Mouse (Mus musculus) lung, embryonic 15.5 days (tissue): ENCODE measurements around the gene Asxl1. TPM values are rescaled to one million over a fixed set of nuclear protein-coding genes. Genes with fewer than 3 reads are reported as not detected.
A peak's percentile ranks its signal among the peaks of the same experiment; 100 is the strongest.

Experiments
- ATAC-seq: fragments of 200-750 bp; cut with Nextera tagmentation; 2 replicates; pipeline ENCODE4 v1.8.0; 2017; ENCODE audit warnings: moderate number of reproducible peaks, borderline replicate concordance; ENCODE audit not compliant: low FRiP score, low TSS enrichment; ENCODE audit errors: extremely low read depth
- H3K27ac ChIP-seq: fragments of 300-500 bp; sonication (generic); 2 replicates; pipeline ENCODE4 v1.5.1; 2015; ENCODE audit warnings: moderate library complexity, mild to moderate bottlenecking, inconsistent platforms
- H3K27me3 ChIP-seq: fragments of 300-500 bp; sonication (generic); 2 replicates; pipeline ENCODE4 v1.6.1; 2015; ENCODE audit warnings: inconsistent platforms
- H3K36me3 ChIP-seq: fragments of 300-500 bp; sonication (generic); 2 replicates; pipeline ENCODE4 v1.6.1; 2015; ENCODE audit warnings: inconsistent platforms
- H3K4me1 ChIP-seq: fragments of 300-500 bp; sonication (generic); 2 replicates; pipeline ENCODE4 v1.6.1; 2015; ENCODE audit warnings: inconsistent platforms
- H3K4me2 ChIP-seq: fragments of 300-500 bp; sonication (generic); 2 replicates; pipeline ENCODE4 v1.6.1; 2015; ENCODE audit warnings: inconsistent platforms, mild to moderate bottlenecking, moderate library complexity
- H3K4me3 ChIP-seq: fragments of 300-500 bp; sonication (generic); 2 replicates; pipeline ENCODE4 v1.5.1; 2015; ENCODE audit warnings: mild to moderate bottlenecking, inconsistent platforms
- H3K9ac ChIP-seq: fragments of 300-500 bp; sonication (generic); 2 replicates; pipeline ENCODE4 v1.6.1; 2015; ENCODE audit warnings: inconsistent platforms
- H3K9me3 ChIP-seq: fragments of 300-500 bp; sonication (generic); 2 replicates; pipeline ENCODE4 v1.6.1; 2016; ENCODE audit warnings: inconsistent platforms
- WGBS: fragments of 180-500 bp; shearing (Covaris S2); methylation state at CpG from one replicate; pipeline ENCODE4 v1.1.7; 2015; 5-methylcytosine and 5-hydroxymethylcytosine counted together
- polyA plus RNA-seq: library from polyadenylated mRNA; unstranded; fragments of >200 nt; fragmentation: Nextera tagmentation; extraction: Ambion mirVana; gene quantifications from 2 replicates; pipeline ENCODE4 v1.2.1, GENCODE M21; 2015

Gene Asxl1
- polyA plus RNA-seq, 1 experiment from 2014 or later = 16.3 TPM

- H3K4me2 ChIP-seq = peak overlapping the region; percentile 98
- WGBS = 22% methylated on average over 4 of the region's 4 CpGs
Measured at GRCm38 (mm10) chr2:153446476-153446875, 100.8 kb downstream of the Asxl1 start.

GRCm38 (mm10) chr2:153447719-153448118, 102.1 kb downstream of the Asxl1 start:
- WGBS = 42% methylated on average over 3 of the region's 3 CpGs
- no peak overlapping the region for H3K4me3 ChIP-seq
- no peak overlapping the region for H3K4me2 ChIP-seq
- peaks cover 15% of the 10 kb centered on the region for H3K4me1 ChIP-seq
- no peaks in the 10 kb centered on the region for H3K9me3 ChIP-seq
- H3K9ac ChIP-seq = no peak overlapping the region
- no peaks in the 10 kb centered on the region for H3K36me3 ChIP-seq
- no peak overlapping the region for H3K27ac ChIP-seq
- ATAC-seq = no peak
- no peaks in the 10 kb centered on the region for H3K27me3 ChIP-seq

More at GRCm38 (mm10) chr2:153446476-153446875, 100.8 kb downstream of the Asxl1 start:
- H3K9ac ChIP-seq = no peak overlapping the region
- no peak overlapping the region for H3K4me3 ChIP-seq
- no peak for ATAC-seq
- no peaks in the 10 kb centered on the region for H3K9me3 ChIP-seq
- H3K27ac ChIP-seq = no peak overlapping the region
- peaks cover 27% of the 10 kb centered on the region for H3K4me1 ChIP-seq
- H3K36me3 ChIP-seq = no peaks in the 10 kb centered on the region
- H3K27me3 ChIP-seq = no peaks in the 10 kb centered on the region

DNA sequence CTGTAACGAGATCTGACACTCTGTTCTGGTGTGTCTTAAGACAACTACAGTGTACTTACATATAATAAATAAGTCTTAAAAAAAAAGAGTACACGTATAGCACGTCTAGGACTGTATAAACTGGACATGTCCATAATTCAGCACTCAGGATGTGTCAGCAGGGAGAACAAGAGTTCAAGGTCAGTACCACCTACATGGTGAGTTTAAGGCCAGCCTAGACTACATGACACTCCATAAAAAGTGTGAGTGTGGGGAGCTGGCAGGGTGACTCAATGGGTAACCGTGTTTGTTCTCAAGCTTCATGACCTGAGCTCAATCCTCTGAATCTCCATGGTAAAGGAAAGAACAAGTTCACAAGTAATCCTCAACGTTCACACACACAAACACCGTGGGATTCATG, 102.9 kb downstream of the Asxl1 start:
- H3K36me3 ChIP-seq = no peaks in the 10 kb centered on the region
- no peak for ATAC-seq
- no peaks in the 10 kb centered on the region for H3K27me3 ChIP-seq
- H3K4me1 ChIP-seq = peaks cover 9% of the 10 kb centered on the region; the same call in 1 of the 2 replicates
- no peaks in the 10 kb centered on the region for H3K9me3 ChIP-seq
- 73% methylated on average over 6 of the region's 6 CpGs for WGBS
- no peak overlapping the region for H3K9ac ChIP-seq
- H3K4me3 ChIP-seq = no peak overlapping the region
- H3K4me2 ChIP-seq = no peak overlapping the region
- H3K27ac ChIP-seq = no peak overlapping the region

Other genes starting within 250 kb of the Asxl1 start
- gene Hck, start 237.4 kb upstream of the Asxl1 start, polyA plus RNA-seq = 4.4 and 4.7 TPM in 2 replicates
- gene Tm9sf4, start 184.5 kb upstream of the Asxl1 start, polyA plus RNA-seq = 77.0 and 79.1 TPM in 2 replicates
- gene Tspyl3, start 120.4 kb upstream of the Asxl1 start, polyA plus RNA-seq = 8.2 and 8.9 TPM in 2 replicates
- 12.9 and 13.0 TPM in 2 replicates for gene Plagl2, start 104.4 kb upstream of the Asxl1 start, polyA plus RNA-seq
- gene Pofut1, start 104.3 kb upstream of the Asxl1 start, polyA plus RNA-seq = 5.8 and 6.1 TPM in 2 replicates
- gene Kif3b, start 54.4 kb upstream of the Asxl1 start, polyA plus RNA-seq = 6.2 and 7.3 TPM in 2 replicates
- not detected in 2 replicates for gene 4930404H24Rik, start 147.0 kb downstream of the Asxl1 start, polyA plus RNA-seq
- 10.2 and 11.3 TPM in 2 replicates for gene Nol4l, start 184.1 kb downstream of the Asxl1 start, polyA plus RNA-seq